In the genomic region with DNA sequence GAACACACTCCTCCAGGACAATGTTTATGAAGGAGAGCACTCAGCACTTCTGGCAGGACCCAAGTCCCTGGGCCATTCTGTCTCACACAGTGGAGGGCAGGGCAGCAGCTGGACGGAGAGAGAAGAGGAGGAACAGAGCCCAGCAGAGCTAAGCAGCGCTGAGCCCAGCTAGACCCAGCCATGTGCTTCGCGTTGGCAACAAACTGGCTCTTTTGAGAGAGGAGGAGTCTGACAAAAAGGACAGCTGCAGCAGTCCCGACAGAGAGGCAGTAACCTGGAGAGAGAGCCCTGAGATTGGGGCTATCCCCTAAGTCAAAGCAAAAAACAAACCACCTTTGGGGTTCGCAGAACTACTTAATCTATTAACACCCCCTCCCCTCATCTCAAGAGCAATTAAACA, we compare ENCODE assay signal across 8 mouse cellular contexts. TPM values are rescaled to one million over a fixed set of nuclear protein-coding genes. Genes with fewer than 3 reads are reported as not detected.
DNase-seq lines count a peak whose midpoint lies in the region; ATAC-seq lines count a peak whose summit lies in the region.

No protein-coding gene starts in this region.

- no peaks in the 10 kb centered on the region for H3K9me3 ChIP-seq in forebrain, embryonic 15.5 days

- no peaks in the 10 kb centered on the region for H3K36me3 ChIP-seq in forebrain, embryonic 15.5 days

- peak; percentile 46 for ATAC-seq in forebrain, embryonic 15.5 days (replicated peaks)

- 0 out of 2 replicates have a peak overlapping the region, but pooled peaks have one; percentile 4 for H3K4me3 ChIP-seq in forebrain, embryonic 15.5 days

- peak overlapping the region; percentile 2; the same call in 1 of the 2 replicates for H3K9ac ChIP-seq in forebrain, embryonic 15.5 days (replicated peaks)

- H3K4me1 ChIP-seq in forebrain, embryonic 15.5 days: peaks cover 83% of the 10 kb centered on the region

- DNase-seq in Muller cell, postnatal 12 days (ENCODE audit: inconsistent ontology term): peak; percentile 37
- peak; percentile 93 for DNase-seq in brain, adult 2 months (ENCODE audit: low read depth, low spot score)
- DNase-seq in heart, postnatal 4 days: peak; percentile 66
- DNase-seq in layer of hippocampus, postnatal 36 days: peak; percentile 61 to 74
- DNase-seq in lung, postnatal 25 days (ENCODE audit: low spot score): peak; percentile 57
- peak; percentile 61 for DNase-seq in testis, postnatal 14 days (ENCODE audit: low spot score)
- no peak for DNase-seq in retina, postnatal 1 day

- peak overlapping the region; percentile 76 for H3K4me2 ChIP-seq in forebrain, embryonic 15.5 days (replicated peaks)

- no peaks in the 10 kb centered on the region for H3K27me3 ChIP-seq in forebrain, embryonic 15.5 days

- WGBS in forebrain, embryonic 15.5 days: 10% methylated on average over 6 of the region's 6 CpGs

- peak overlapping the region; percentile 88 for H3K27ac ChIP-seq in forebrain, embryonic 15.5 days (replicated peaks)

RNA-seq across cellular contexts. Expression of a gene that starts 3.3 kb away (rescaled TPM):
- 27.8 and 34.8 TPM in 2 replicates for polyA plus RNA-seq in forebrain, embryonic 15.5 days (2015; fragmentation: Nextera tagmentation; extraction: Ambion mirVana)
- 10 to 100 TPM; 29.6 to 38.3 TPM for total RNA-seq in heart, postnatal 4 days (2021)
- 10 to 100 TPM; 46.4 to 53.3 TPM for total RNA-seq in layer of hippocampus, postnatal 36 days (2021)

RNA-seq across cellular contexts. Expression of a gene that starts 42.1 kb away (rescaled TPM):
- 102 and 108 TPM in 2 replicates for polyA plus RNA-seq in forebrain, embryonic 15.5 days (2015; fragmentation: Nextera tagmentation; extraction: Ambion mirVana)
- 10 to 100 TPM; 17.3 to 19.7 TPM for total RNA-seq in heart, postnatal 4 days (2021)
- total RNA-seq in layer of hippocampus, postnatal 36 days (2021): 10 to 100 TPM; 31.6 to 36.7 TPM

RNA-seq across cellular contexts. Expression of a gene that starts 48.7 kb away (rescaled TPM):
- polyA plus RNA-seq in forebrain, embryonic 15.5 days (2015; fragmentation: Nextera tagmentation; extraction: Ambion mirVana): 40.0 and 42.6 TPM in 2 replicates
- total RNA-seq in heart, postnatal 4 days (2021): 10 to 100 TPM; 24.5 to 24.7 TPM
- 10 to 100 TPM; 28.3 to 31.5 TPM for total RNA-seq in layer of hippocampus, postnatal 36 days (2021)
